Mouse (Mus musculus) ES-E14 (cell line): ENCODE data around the gene Cga. TPM values are rescaled to one million over a fixed set of nuclear protein-coding genes. Genes with fewer than 3 reads are reported as not detected.

Source experiments
- DNase-seq: peaks from one replicate; pipeline ENCODE4 v3.0.0-alpha.2; 2013; ENCODE audit warnings: low read depth, low spot score
- H3K27ac ChIP-seq: 2 replicates; pipeline ENCODE4 v1.5.1; 2012; ENCODE audit warnings: low read depth, mild to moderate bottlenecking, low read length, moderate library complexity, mixed read lengths; ENCODE audit not compliant: poor library complexity, insufficient read depth, severe bottlenecking
- H3K36me3 ChIP-seq: 2 replicates; pipeline ENCODE4 v1.6.1; 2012; ENCODE audit warnings: mild to moderate bottlenecking, low read length, moderate library complexity, mixed read lengths; ENCODE audit not compliant: control insufficient read depth, poor library complexity, insufficient read depth, severe bottlenecking
- H3K4me1 ChIP-seq, 2 experiments: fragments of 150-350 bp in 1 of 2; sonication (generic) in 1 of 2; 2 replicates each; pipeline ENCODE4 v1.6.1; 2012; ENCODE audit warnings: low read length in 2 of 2, mild to moderate bottlenecking in 1 of 2, mixed read lengths in 1 of 2; ENCODE audit not compliant: control insufficient read depth in 2 of 2, insufficient read depth in 2 of 2, poor library complexity in 1 of 2
- H3K4me3 ChIP-seq, 2 experiments: fragments of 150-350 bp in 1 of 2; sonication (generic) in 1 of 2; 2 replicates each; pipeline ENCODE4 v1.5.1; 2012; ENCODE audit warnings: low read length in 2 of 2, low read depth in 1 of 2, mild to moderate bottlenecking in 1 of 2, mixed read lengths in 1 of 2; ENCODE audit not compliant: insufficient read depth in 1 of 2, poor library complexity in 1 of 2, severe bottlenecking in 1 of 2
- H3K9ac ChIP-seq: 2 replicates; pipeline ENCODE4 v1.6.1; 2012; ENCODE audit warnings: low read depth, mild to moderate bottlenecking, low read length, mixed read lengths; ENCODE audit not compliant: poor library complexity, insufficient read depth, severe bottlenecking
- H3K9me3 ChIP-seq: fragments of 150-350 bp; sonication (generic); 2 replicates; pipeline ENCODE4 v1.6.1; 2012; ENCODE audit warnings: low read depth, mild to moderate bottlenecking, low read length; ENCODE audit not compliant: control insufficient read depth, insufficient read depth
- CHD2 ChIP-seq: IDR thresholded peaks from 2 replicates; pipeline ENCODE4 v1.6.1; 2014; ENCODE audit warnings: mild to moderate bottlenecking, low read depth, low read length, inconsistent platforms
- HCFC1 ChIP-seq: IDR thresholded peaks from 2 replicates; pipeline ENCODE4 v1.6.1; 2012; ENCODE audit warnings: low read length, inconsistent platforms, borderline replicate concordance; ENCODE audit not compliant: insufficient read depth
- MAFK ChIP-seq: IDR thresholded peaks from 2 replicates; pipeline ENCODE4 v1.6.1; 2014; ENCODE audit warnings: mild to moderate bottlenecking, low read depth, low read length, inconsistent platforms; ENCODE audit not compliant: insufficient read depth
- ZC3H11A ChIP-seq: IDR thresholded peaks from 2 replicates; pipeline ENCODE4 v1.6.1; 2012; ENCODE audit warnings: low read depth, mild to moderate bottlenecking, inconsistent platforms, low read length, borderline replicate concordance
- ZNF384 ChIP-seq: IDR thresholded peaks from 2 replicates; pipeline ENCODE4 v1.6.1; 2012; ENCODE audit warnings: low read depth, low read length, inconsistent platforms
- in situ Hi-C, 2 experiments: fragments of 600-800 bp; cut with MboI; formaldehyde crosslinking; loops; one replicate each; pipeline ENCODE4 v1.15.1; 2025; ENCODE audit warnings: low sequenced_read_pairs in 2 of 2, inconsistent platforms in 1 of 2; ENCODE audit not compliant: unreplicated experiment in 2 of 2
- total RNA-seq: library from RNA; depleted of rRNA; stranded (reverse); fragments of 300-350 nt; gene quantifications from 2 replicates; pipeline ENCODE4 v1.2.3, GENCODE M21; 2012; rRNA removed

Cga gene
- total RNA-seq, 1 experiment = 0.89 TPM

DNA sequence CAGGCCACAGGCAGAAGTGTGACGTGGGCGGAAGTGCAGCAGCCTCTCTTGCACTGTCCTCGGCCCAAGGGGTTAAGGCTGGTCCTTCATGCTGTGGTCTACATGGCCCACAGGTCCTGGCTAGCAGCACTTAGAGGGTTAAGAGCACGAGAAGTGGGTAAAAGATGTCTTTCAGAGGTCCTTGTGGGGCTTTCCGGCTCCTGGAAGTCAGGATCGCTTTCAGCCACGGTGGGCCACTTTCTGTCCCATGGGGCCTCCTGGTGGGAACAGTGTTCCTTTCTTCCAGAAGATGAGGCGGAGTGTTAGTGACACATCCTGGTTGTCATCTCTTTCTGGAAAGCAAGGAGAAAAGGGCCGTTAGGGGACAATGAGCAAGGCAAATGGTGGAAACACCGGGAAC is 60.1 kb downstream of the Cga start:
- in situ Hi-C loops = loop anchor here in 1 of 2 experiments (25.0 kb wide), 1 partner anchor 459 kb away; no protein-coding TSS in a partner anchor
- Histone ChIP-seq H3K4me1 (no peaks in the 10 kb centered on the region), H3K36me3 (no peaks in the 10 kb centered on the region), H3K9me3 (no peaks in the 10 kb centered on the region), H3K9ac (no peak overlapping the region), H3K27ac (no peak overlapping the region), H3K4me3 (no peak overlapping the region)
- no peak for TF ChIP-seq ZNF384
- no peak for TF ChIP-seq HCFC1
- TF ChIP-seq CHD2 = no peak
- TF ChIP-seq MAFK = no peak
- TF ChIP-seq ZC3H11A = no peak
- no peak for DNase-seq

Other genes starting within 250 kb of the Cga start
- gene Slc35a1, start 206.3 kb upstream of the Cga start, total RNA-seq = 35.9 and 36.9 TPM in 2 replicates
- gene Cfap206, start 163.6 kb upstream of the Cga start, total RNA-seq = 0.53 and 1.3 TPM in 2 replicates
- gene Gm136, start 137.5 kb upstream of the Cga start, total RNA-seq = not detected in 2 replicates
- 15.3 and 23.5 TPM in 2 replicates for gene Smim8, start 115.4 kb upstream of the Cga start, total RNA-seq
- gene Zfp292, start 10.8 kb upstream of the Cga start, total RNA-seq = 25.3 and 31.8 TPM in 2 replicates